In genomic region chr2:173339211-173339610, GRCm38 (mm10) we compare ENCODE assay signal across 10 mouse cellular contexts.
A peak's percentile ranks its signal among the peaks of the same experiment; 100 is the strongest.
DNase-seq lines count a peak whose midpoint lies in the region; ATAC-seq and TF ChIP-seq lines count a peak whose summit lies in the region.
"Had no signal": no experiment of that assay in that cellular context is flagged by ENCODE, and none has a peak within 500 bp of the region (broad histone marks: within the 10 kb centered on the region; RNA-seq: fewer than 3 reads in every experiment).

No protein-coding gene starts in this region.

- H3K27ac ChIP-seq in heart, embryonic 13.5 days (replicated peaks): peak overlapping the region; percentile 77
- no peak overlapping the region for H3K27ac ChIP-seq in heart, embryonic 11.5 days (ENCODE audit: low read depth, low read length)
- peak overlapping the region; percentile 72 for H3K27ac ChIP-seq in lung, embryonic 15.5 days
- peak overlapping the region; percentile 75 for H3K27ac ChIP-seq in limb, embryonic 14.5 days (replicated peaks; ENCODE audit: low read depth, low read length)
- H3K27ac ChIP-seq: left cerebral cortex, adult 2 months had no signal

- peak overlapping the region; percentile 15; the same call in 1 of the 2 replicates for H3K9ac ChIP-seq in heart, embryonic 13.5 days
- no peak overlapping the region for H3K9ac ChIP-seq in heart, embryonic 11.5 days (ENCODE audit: low read depth, low read length)
- no peak overlapping the region for H3K9ac ChIP-seq in lung, embryonic 15.5 days
- H3K9ac ChIP-seq in limb, embryonic 14.5 days (ENCODE audit: low read depth, low read length, severe bottlenecking): no peak overlapping the region

- WGBS in heart, embryonic 13.5 days: 53% methylated on average over 3 of the region's 3 CpGs
- 64% methylated on average over 3 of the region's 3 CpGs for WGBS in heart, embryonic 11.5 days (ENCODE audit: insufficient replicate concordance)
- 56% methylated on average over 3 of the region's 3 CpGs for WGBS in lung, embryonic 15.5 days
- WGBS in limb, embryonic 14.5 days: 41% methylated on average over 3 of the region's 3 CpGs

- no peak for DNase-seq in lung, adult 18-20 months
- DNase-seq in brain, embryonic 14.5 days (ENCODE audit: low read depth): peak; percentile 11
- DNase-seq in limb, embryonic 14.5 days (ENCODE audit: low spot score): no peak
- no peak for DNase-seq in gastrocnemius, postnatal 36 days
- DNase-seq: thymus, adult 18-20 months had no signal

- H3K4me2 ChIP-seq in heart, embryonic 13.5 days: no peak overlapping the region
- H3K4me2 ChIP-seq in heart, embryonic 11.5 days: no peak overlapping the region
- no peak overlapping the region for H3K4me2 ChIP-seq in lung, embryonic 15.5 days
- H3K4me2 ChIP-seq in limb, embryonic 14.5 days (replicated peaks; ENCODE audit: low read depth, low read length, severe bottlenecking): no peak overlapping the region

- H3K4me3 ChIP-seq in heart, embryonic 13.5 days: no peak overlapping the region
- H3K4me3 ChIP-seq in heart, embryonic 11.5 days (ENCODE audit: low read depth, low read length): no peak overlapping the region
- no peak overlapping the region for H3K4me3 ChIP-seq in lung, embryonic 15.5 days
- no peak overlapping the region for H3K4me3 ChIP-seq in limb, embryonic 14.5 days (replicated peaks; ENCODE audit: low read length)
- H3K4me3 ChIP-seq: left cerebral cortex, adult 2 months had no signal

- intact Hi-C loops in gastrocnemius, postnatal 36 days (cut with DNase I): no loop called here

- TF ChIP-seq POLR2A in brain, embryonic 14.5 days (IDR thresholded peaks at IDR 0.05; ENCODE audit: borderline replicate concordance, extremely low read depth, insufficient read depth, insufficient read length, poor library complexity, severe bottlenecking): no peak
- no peak for TF ChIP-seq POLR2A in limb, embryonic 14.5 days (IDR thresholded peaks at IDR 0.05; ENCODE audit: borderline replicate concordance, extremely low read depth, insufficient read depth, insufficient read length)

- H3K36me3 ChIP-seq in heart, embryonic 13.5 days: no peaks in the 10 kb centered on the region
- H3K36me3 ChIP-seq in heart, embryonic 11.5 days (ENCODE audit: control insufficient read depth, insufficient read depth, low read length): no peaks in the 10 kb centered on the region
- H3K36me3 ChIP-seq in lung, embryonic 15.5 days: no peaks in the 10 kb centered on the region
- no peaks in the 10 kb centered on the region for H3K36me3 ChIP-seq in limb, embryonic 14.5 days (ENCODE audit: control insufficient read depth, insufficient read depth, low read length)

- H3K27me3 ChIP-seq in heart, embryonic 13.5 days (replicated peaks): peaks cover 9% of the 10 kb centered on the region
- peaks cover 8% of the 10 kb centered on the region; the same call in 1 of the 2 replicates for H3K27me3 ChIP-seq in heart, embryonic 11.5 days (ENCODE audit: control insufficient read depth, insufficient read depth, low read length)
- H3K27me3 ChIP-seq in lung, embryonic 15.5 days: no peaks in the 10 kb centered on the region
- H3K27me3 ChIP-seq in limb, embryonic 14.5 days (ENCODE audit: control insufficient read depth, insufficient read depth, low read length): no peaks in the 10 kb centered on the region

- no peak for ATAC-seq in heart, embryonic 13.5 days (ENCODE audit: extremely low read depth, insufficient number of reproducible peaks, low FRiP score, low TSS enrichment)
- no peak for ATAC-seq in heart, embryonic 11.5 days (replicated peaks; ENCODE audit: insufficient number of reproducible peaks, low FRiP score, low TSS enrichment)
- ATAC-seq in lung, embryonic 15.5 days (ENCODE audit: borderline replicate concordance, extremely low read depth, low FRiP score, low TSS enrichment): no peak
- ATAC-seq in limb, embryonic 14.5 days (ENCODE audit: low FRiP score, low read depth): no peak
- ATAC-seq in monocyte, adult 5-6 weeks (replicated peaks; ENCODE audit: insufficient number of reproducible peaks, low FRiP score, low TSS enrichment, poor library complexity, severe bottlenecking): no peak

- H3K9me3 ChIP-seq in heart, embryonic 13.5 days: peaks cover 4% of the 10 kb centered on the region
- H3K9me3 ChIP-seq in heart, embryonic 11.5 days (replicated peaks; ENCODE audit: control insufficient read depth, low read length): peaks cover under 1% of the 10 kb centered on the region
- H3K9me3 ChIP-seq in lung, embryonic 15.5 days: no peaks in the 10 kb centered on the region
- no peaks in the 10 kb centered on the region; the same call in 1 of the 2 replicates for H3K9me3 ChIP-seq in limb, embryonic 14.5 days (ENCODE audit: control insufficient read depth, low read length)

- H3K4me1 ChIP-seq in heart, embryonic 13.5 days: peaks cover 75% of the 10 kb centered on the region
- H3K4me1 ChIP-seq in heart, embryonic 11.5 days (ENCODE audit: control insufficient read depth, insufficient read depth, low read length): peaks cover 40% of the 10 kb centered on the region
- H3K4me1 ChIP-seq in lung, embryonic 15.5 days: peaks cover 69% of the 10 kb centered on the region
- peaks cover 82% of the 10 kb centered on the region for H3K4me1 ChIP-seq in limb, embryonic 14.5 days (ENCODE audit: control insufficient read depth, insufficient read depth, low read length)

- no peak for TF ChIP-seq CTCF in brain, embryonic 14.5 days (IDR thresholded peaks at IDR 0.05; ENCODE audit: borderline replicate concordance, extremely low read depth, insufficient read depth, insufficient read length)
